Mouse (Mus musculus): Measurements from ENCODE around the gene Hdhd3. TPM values are rescaled to one million over a fixed set of nuclear protein-coding genes. Genes with fewer than 3 reads are reported as not detected.

Gene Hdhd3
- polyA plus RNA-seq, 1 experiment from 2014 or later = 11.2 TPM

Other genes starting within 250 kb of the Hdhd3 start
- 17.7 and 18.2 TPM in 2 replicates for gene Slc31a2, start 240.9 kb downstream of the Hdhd3 start, polyA plus RNA-seq (2015; fragmentation: Nextera tagmentation; extraction: Ambion mirVana)
- gene Fkbp15, start 142.9 kb downstream of the Hdhd3 start, polyA plus RNA-seq (2015; fragmentation: Nextera tagmentation; extraction: Ambion mirVana) = 22.9 and 24.6 TPM in 2 replicates
- 50.0 and 51.1 TPM in 2 replicates for gene Slc31a1, start 142.7 kb downstream of the Hdhd3 start, polyA plus RNA-seq (2015; fragmentation: Nextera tagmentation; extraction: Ambion mirVana)
- 71.0 and 72.2 TPM in 2 replicates for gene Cdc26, start 94.8 kb downstream of the Hdhd3 start, polyA plus RNA-seq (2015; fragmentation: Nextera tagmentation; extraction: Ambion mirVana)
- gene Prpf4, start 94.7 kb downstream of the Hdhd3 start, polyA plus RNA-seq (2015; fragmentation: Nextera tagmentation; extraction: Ambion mirVana) = 12.4 and 15.8 TPM in 2 replicates
- gene Rnf183, start 68.2 kb downstream of the Hdhd3 start, polyA plus RNA-seq (2015; fragmentation: Nextera tagmentation; extraction: Ambion mirVana) = 0.29 TPM in 1 of 2 replicates, not detected in the other
- gene Wdr31, start 32.6 kb downstream of the Hdhd3 start, polyA plus RNA-seq (2015; fragmentation: Nextera tagmentation; extraction: Ambion mirVana) = 14.4 and 16.0 TPM in 2 replicates
- 0.63 and 0.80 TPM in 2 replicates for gene Bspry, start 23.4 kb downstream of the Hdhd3 start, polyA plus RNA-seq (2015; fragmentation: Nextera tagmentation; extraction: Ambion mirVana)
- 72.2 and 75.6 TPM in 2 replicates for gene Alad, start 16.5 kb upstream of the Hdhd3 start, polyA plus RNA-seq (2015; fragmentation: Nextera tagmentation; extraction: Ambion mirVana)
- 61.8 and 62.3 TPM in 2 replicates for gene Pole3, start 21.6 kb upstream of the Hdhd3 start, polyA plus RNA-seq (2015; fragmentation: Nextera tagmentation; extraction: Ambion mirVana)
- gene 4933430I17Rik, start 21.9 kb upstream of the Hdhd3 start, polyA plus RNA-seq (2015; fragmentation: Nextera tagmentation; extraction: Ambion mirVana) = 0.53 and 0.71 TPM in 2 replicates
- 58.1 and 64.6 TPM in 2 replicates for gene Rgs3, start 56.4 kb upstream of the Hdhd3 start, polyA plus RNA-seq (2015; fragmentation: Nextera tagmentation; extraction: Ambion mirVana)